Mouse (Mus musculus) midbrain, embryonic 12.5 days (tissue): ENCODE results near the gene Hoxb1. TPM values are rescaled to one million over a fixed set of nuclear protein-coding genes. Genes with fewer than 3 reads are reported as not detected.

ENCODE experiments used
- ATAC-seq: fragments of 200-750 bp; cut with Nextera tagmentation; 2 replicates; pipeline ENCODE4 v1.8.0; 2017; ENCODE audit warnings: low read depth, moderate TSS enrichment, moderate library complexity; ENCODE audit not compliant: low FRiP score
- H3K27ac ChIP-seq: fragments of 300-500 bp; sonication (generic); replicated peaks from 2 replicates; pipeline ENCODE4 v1.5.1; 2016; ENCODE audit warnings: mild to moderate bottlenecking
- H3K27me3 ChIP-seq: fragments of 300-500 bp; sonication (generic); 2 replicates; pipeline ENCODE4 v1.6.1; 2016; ENCODE audit warnings: mild to moderate bottlenecking
- H3K36me3 ChIP-seq: fragments of 300-500 bp; sonication (generic); 2 replicates; pipeline ENCODE4 v1.6.1; 2016
- H3K4me1 ChIP-seq: fragments of 300-500 bp; sonication (generic); 2 replicates; pipeline ENCODE4 v1.6.1; 2016
- H3K4me2 ChIP-seq: fragments of 300-500 bp; sonication (generic); replicated peaks from 2 replicates; pipeline ENCODE4 v1.6.1; 2016; ENCODE audit warnings: mild to moderate bottlenecking, moderate library complexity
- H3K4me3 ChIP-seq: fragments of 300-500 bp; sonication (generic); 2 replicates; pipeline ENCODE4 v1.5.1; 2016; ENCODE audit warnings: mild to moderate bottlenecking
- H3K9ac ChIP-seq: fragments of 300-500 bp; sonication (generic); replicated peaks from 2 replicates; pipeline ENCODE4 v1.6.1; 2016; ENCODE audit warnings: mild to moderate bottlenecking, moderate library complexity
- H3K9me3 ChIP-seq: fragments of 300-500 bp; sonication (generic); 2 replicates; pipeline ENCODE4 v1.6.1; 2016; ENCODE audit warnings: mild to moderate bottlenecking
- WGBS: fragments of 180-500 bp; shearing (Covaris S2); methylation state at CpG from one replicate; pipeline ENCODE4 v1.1.7; 2016; 5-methylcytosine and 5-hydroxymethylcytosine counted together
- polyA plus RNA-seq: library from polyadenylated mRNA; unstranded; fragments of >200 nt; fragmentation: Nextera tagmentation; extraction: Ambion mirVana; gene quantifications from 2 replicates; pipeline ENCODE4 v1.2.1, GENCODE M21; 2016

The Hoxb1 gene
- polyA plus RNA-seq, 1 experiment from 2014 or later, result not detected

DNA sequence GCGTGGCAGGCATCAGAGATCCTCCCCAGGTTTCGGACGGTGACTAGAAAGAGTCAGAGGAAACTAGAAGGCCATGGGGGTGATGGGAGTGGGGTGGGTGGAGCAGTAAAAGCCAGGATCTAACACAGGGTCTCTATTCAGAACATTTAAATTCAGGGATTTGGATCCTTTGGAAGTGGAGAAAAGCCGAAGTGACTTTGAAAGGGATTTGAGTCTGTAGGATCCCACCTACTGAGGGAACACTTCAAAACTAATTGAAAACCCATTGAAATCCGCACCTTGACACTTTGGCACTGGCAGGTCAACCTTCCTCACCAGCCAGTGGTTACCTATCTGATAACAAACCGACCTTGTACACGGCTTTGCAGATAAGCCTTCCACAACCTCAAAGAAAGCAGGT lies 9.3 kb downstream of the Hoxb1 start:
- no peak overlapping the region for H3K9ac ChIP-seq
- WGBS, result 2% methylated on average over 7 of the region's 7 CpGs
- no peaks in the 10 kb centered on the region for H3K36me3 ChIP-seq
- H3K27me3 ChIP-seq, result peaks cover 86% of the 10 kb centered on the region
- no peaks in the 10 kb centered on the region for H3K9me3 ChIP-seq
- ATAC-seq, result no peak
- H3K4me3 ChIP-seq, result no peak overlapping the region
- no peaks in the 10 kb centered on the region for H3K4me1 ChIP-seq
- H3K27ac ChIP-seq, result no peak overlapping the region
- no peak overlapping the region for H3K4me2 ChIP-seq

DNA sequence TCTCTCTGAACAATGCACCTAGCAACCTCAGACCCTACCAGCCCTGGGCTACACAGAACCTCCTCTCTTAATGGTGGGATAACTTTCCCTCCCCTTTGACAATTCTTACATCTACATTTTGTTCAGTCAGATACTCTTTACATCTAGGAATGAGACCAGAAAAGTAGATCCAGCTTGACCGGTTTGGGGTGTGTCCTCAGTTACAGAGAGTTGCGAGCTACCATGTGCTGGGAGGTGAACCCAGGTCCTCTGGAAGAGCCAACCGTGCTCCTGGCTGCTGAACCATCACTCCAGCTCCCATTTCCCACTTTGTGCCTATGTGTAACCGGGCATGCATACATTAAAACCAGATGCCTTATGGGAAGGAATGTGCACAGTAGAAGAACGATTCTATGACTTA lies 17.8 kb downstream of the Hoxb1 start:
- 85% methylated on average over 5 of the region's 5 CpGs for WGBS
- no peaks in the 10 kb centered on the region for H3K4me1 ChIP-seq
- H3K4me3 ChIP-seq, result no peak overlapping the region
- H3K27me3 ChIP-seq, result peaks cover 34% of the 10 kb centered on the region
- H3K36me3 ChIP-seq, result no peaks in the 10 kb centered on the region
- no peak overlapping the region for H3K4me2 ChIP-seq
- H3K27ac ChIP-seq, result no peak overlapping the region
- no peak for ATAC-seq
- no peaks in the 10 kb centered on the region for H3K9me3 ChIP-seq
- no peak overlapping the region for H3K9ac ChIP-seq

DNA sequence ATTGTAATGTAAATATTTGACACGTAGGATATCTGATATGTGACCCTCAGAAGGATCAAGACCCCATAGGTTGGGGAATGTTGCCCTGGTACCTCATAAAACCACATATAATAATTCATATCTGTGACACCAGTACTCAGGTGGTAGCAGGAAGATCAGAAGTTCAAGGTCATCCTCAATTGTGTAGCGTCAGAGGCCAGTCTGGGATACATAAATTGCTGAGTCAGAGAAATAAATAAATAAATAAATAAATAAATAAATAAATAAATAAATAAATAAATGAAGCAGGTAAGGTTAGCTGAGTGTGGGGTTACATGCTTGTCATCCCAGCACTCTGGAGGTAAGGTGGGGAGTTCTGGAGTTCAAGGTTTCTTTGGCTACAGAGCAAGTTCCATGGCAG lies 22.1 kb downstream of the Hoxb1 start:
- H3K9ac ChIP-seq, result no peak overlapping the region
- no peaks in the 10 kb centered on the region for H3K36me3 ChIP-seq
- no peak overlapping the region for H3K4me2 ChIP-seq
- peaks cover 9% of the 10 kb centered on the region for H3K27me3 ChIP-seq
- no peaks in the 10 kb centered on the region for H3K4me1 ChIP-seq
- ATAC-seq, result no peak
- no peaks in the 10 kb centered on the region for H3K9me3 ChIP-seq
- no peak overlapping the region for H3K4me3 ChIP-seq
- no peak overlapping the region for H3K27ac ChIP-seq
- WGBS, result 89% methylated on average over 2 of the region's 2 CpGs

DNA sequence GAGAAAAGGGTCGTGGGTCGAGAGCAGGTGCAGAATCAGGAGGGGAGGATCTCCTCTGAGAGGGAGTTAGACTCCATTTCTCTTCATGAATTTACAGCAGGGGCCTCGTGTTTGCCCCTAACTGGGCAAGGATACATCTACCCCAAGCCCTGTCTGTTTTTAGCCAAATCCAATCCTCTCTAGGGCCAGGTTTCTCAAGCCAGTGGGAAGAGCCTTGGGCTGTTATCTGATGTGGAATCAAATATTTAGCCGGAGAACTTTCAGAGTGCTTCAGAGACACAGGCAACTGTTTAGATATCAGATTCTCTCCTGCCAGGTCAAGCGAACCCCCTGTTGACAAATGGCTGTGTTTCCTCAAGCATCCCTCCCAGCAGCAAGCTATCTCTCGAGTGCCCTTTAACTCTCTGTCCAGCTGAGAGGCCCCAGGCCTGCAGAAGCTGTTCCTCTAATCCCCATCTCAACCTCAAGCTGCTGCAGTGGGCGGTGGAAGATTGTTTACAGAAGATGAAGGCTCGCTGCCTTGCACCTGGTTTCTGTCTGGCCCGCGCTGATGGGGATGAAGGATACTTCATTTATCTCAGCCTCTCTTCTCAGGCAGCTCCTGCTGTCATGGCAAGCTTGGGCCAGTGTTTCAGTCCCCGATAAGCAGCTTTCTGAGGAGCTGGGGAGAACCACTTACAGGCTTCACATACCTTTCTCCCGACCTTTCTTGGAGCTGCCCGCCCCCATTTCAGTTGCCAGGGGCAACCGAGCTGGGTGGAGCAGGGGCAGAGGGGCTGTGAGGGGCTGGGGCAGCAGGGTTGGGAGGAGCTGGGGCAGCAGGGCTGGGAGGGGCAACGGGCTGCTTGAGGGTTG lies 31.4 kb downstream of the Hoxb1 start:
- ATAC-seq, result no peak
- H3K27me3 ChIP-seq, result peaks cover 22% of the 10 kb centered on the region
- H3K9ac ChIP-seq, result no peak overlapping the region
- H3K4me3 ChIP-seq, result no peak overlapping the region
- WGBS, result 9% methylated on average over 15 of the region's 15 CpGs
- H3K36me3 ChIP-seq, result no peaks in the 10 kb centered on the region
- H3K4me1 ChIP-seq, result peaks cover 5% of the 10 kb centered on the region
- no peak overlapping the region for H3K4me2 ChIP-seq
- no peaks in the 10 kb centered on the region for H3K9me3 ChIP-seq
- H3K27ac ChIP-seq, result no peak overlapping the region

DNA sequence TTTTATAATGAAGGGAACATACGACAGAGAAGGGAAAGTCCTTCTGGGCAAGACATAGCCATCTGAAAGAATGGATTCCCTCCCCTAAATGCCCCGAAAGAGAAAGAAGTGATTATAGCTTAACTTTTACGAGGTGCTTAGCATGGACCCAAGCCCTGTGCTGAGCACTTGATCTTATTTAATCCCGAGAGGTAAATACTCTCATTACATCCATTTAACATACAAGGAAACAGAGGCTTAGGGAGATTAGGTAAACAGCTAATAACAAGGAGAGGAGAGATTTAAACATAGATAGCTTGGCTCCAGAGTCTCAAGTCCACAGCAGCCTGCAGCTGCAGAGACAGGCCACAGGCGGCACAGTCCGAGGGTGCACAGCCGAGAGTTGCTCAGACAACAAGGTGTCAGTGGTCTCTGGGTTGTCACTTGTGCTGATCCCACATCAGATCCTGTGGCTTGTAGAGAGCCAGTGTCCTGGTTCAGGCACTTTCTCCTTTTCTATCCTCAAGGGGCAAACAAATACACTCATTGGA lies 32.3 kb downstream of the Hoxb1 start:
- Histone ChIP-seq H3K36me3 (no peaks in the 10 kb centered on the region), H3K4me2 (no peak overlapping the region), H3K9me3 (no peaks in the 10 kb centered on the region), H3K27me3 (peaks cover 28% of the 10 kb centered on the region), H3K4me3 (no peak overlapping the region), H3K4me1 (peaks cover 5% of the 10 kb centered on the region), H3K27ac (no peak overlapping the region), H3K9ac (no peak overlapping the region)
- ATAC-seq, result no peak
- 17% methylated on average over 7 of the region's 7 CpGs for WGBS

DNA sequence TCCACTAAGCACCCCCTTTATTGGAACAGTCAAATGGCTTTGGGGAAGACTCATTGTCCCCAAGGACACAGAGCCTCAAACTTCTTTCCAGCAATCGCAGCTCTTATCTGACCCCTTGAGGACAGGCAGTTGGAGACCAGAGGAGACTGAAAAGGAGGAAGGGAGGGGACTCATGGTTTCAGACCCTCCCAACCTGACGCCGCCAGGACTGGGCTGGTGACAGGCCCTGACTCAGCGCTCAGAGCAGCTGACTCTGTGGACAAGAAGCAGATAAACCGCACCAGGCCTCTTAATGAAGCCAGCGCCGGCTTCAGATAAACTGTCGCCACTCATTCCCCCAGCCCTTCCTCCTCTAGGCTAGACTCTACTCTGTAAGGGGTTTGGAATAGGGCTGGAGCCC lies 34.4 kb downstream of the Hoxb1 start:
- Histone ChIP-seq H3K27ac (no peak overlapping the region), H3K4me3 (no peak overlapping the region), H3K9me3 (no peaks in the 10 kb centered on the region), H3K27me3 (peaks cover 38% of the 10 kb centered on the region), H3K4me2 (no peak overlapping the region), H3K4me1 (peaks cover 5% of the 10 kb centered on the region), H3K36me3 (no peaks in the 10 kb centered on the region), H3K9ac (no peak overlapping the region)
- no peak for ATAC-seq
- 28% methylated on average over 8 of the region's 8 CpGs for WGBS

DNA sequence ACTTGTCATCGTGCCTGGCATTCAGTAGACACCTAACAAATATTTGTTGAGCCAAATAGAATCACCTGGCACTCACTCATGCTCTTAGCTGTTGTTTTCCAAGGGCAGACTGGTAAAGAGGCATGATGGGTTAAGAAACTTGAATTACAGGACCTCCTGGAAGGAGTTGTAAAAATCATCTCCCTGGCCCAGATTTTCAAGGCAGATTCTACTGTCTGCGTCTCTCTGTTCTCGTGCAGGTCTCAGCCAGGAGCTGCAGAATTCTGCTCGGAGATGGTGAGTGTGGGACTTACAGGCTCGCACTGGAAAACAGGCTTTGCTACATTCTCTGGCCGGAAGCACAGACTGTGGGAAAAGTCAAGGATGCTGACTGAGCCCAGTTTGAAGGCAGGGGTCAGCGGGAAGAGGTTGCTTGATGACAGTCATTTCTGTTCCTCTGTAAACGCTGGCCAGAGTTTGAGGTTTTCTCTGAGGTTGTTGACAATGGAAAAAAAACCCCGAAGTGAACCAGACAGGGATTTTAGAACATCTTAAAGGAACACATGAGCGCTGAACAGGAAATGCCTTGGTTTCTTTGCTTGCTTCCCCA lies 38.6 kb downstream of the Hoxb1 start:
- H3K4me3 ChIP-seq, result no peak overlapping the region
- peaks cover 65% of the 10 kb centered on the region for H3K27me3 ChIP-seq

DNA sequence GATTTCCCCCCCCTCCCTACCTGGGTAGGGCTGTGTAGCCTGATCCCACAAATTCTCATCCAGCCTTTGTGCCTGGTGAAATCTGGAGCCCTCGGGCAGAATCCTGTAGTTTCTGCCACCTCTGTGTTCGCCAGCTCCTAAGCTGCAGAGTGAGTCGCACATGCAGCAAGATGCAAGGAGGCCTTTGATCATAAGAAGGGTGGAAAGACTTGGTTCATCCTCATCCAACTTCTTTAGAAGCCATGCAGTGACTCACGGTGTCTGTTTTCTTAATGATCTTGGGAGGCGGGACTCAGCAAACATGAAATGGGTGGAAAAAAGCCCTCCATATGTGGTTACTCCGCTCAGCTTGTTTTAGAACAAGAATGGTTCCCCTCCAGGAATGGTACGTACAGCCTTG lies 39.3 kb downstream of the Hoxb1 start:
- Histone ChIP-seq H3K4me2 (no peak overlapping the region), H3K4me3 (no peak overlapping the region), H3K27ac (no peak overlapping the region), H3K27me3 (peaks cover 60% of the 10 kb centered on the region), H3K36me3 (no peaks in the 10 kb centered on the region), H3K9me3 (no peaks in the 10 kb centered on the region), H3K9ac (no peak overlapping the region), H3K4me1 (peaks cover 9% of the 10 kb centered on the region)
- ATAC-seq, result no peak
- WGBS, result 80% methylated on average over 7 of the region's 7 CpGs

More for the DNA sequence above, 38.6 kb downstream of the Hoxb1 start:
- H3K9me3 ChIP-seq, result no peaks in the 10 kb centered on the region
- WGBS, result 64% methylated on average over 10 of the region's 10 CpGs
- H3K4me1 ChIP-seq, result peaks cover 9% of the 10 kb centered on the region
- no peak overlapping the region for H3K4me2 ChIP-seq
- H3K36me3 ChIP-seq, result no peaks in the 10 kb centered on the region
- ATAC-seq, result no peak
- H3K27ac ChIP-seq, result no peak overlapping the region
- no peak overlapping the region for H3K9ac ChIP-seq

DNA sequence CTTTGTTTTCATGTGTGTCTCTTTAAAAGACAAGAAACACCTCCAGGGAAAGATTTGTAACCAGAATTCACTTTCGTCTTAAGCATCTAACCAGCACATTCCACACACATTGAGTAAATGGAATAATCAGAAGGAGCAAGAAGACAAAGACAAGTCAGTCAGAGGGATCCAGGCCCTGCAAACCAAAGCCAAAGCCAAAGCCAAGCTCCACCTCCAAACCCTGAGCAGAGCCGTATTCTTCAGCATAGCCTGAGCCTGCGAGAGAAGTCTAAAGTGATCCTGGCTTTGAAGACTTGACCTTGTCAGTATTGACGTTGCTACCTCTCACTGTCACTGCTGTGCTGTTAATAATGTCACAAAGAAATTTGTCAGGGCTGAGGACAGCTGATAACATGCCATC lies 40.0 kb downstream of the Hoxb1 start:
- Histone ChIP-seq H3K27me3 (peaks cover 63% of the 10 kb centered on the region), H3K9ac (no peak overlapping the region), H3K9me3 (no peaks in the 10 kb centered on the region), H3K36me3 (no peaks in the 10 kb centered on the region), H3K4me3 (no peak overlapping the region), H3K4me1 (peaks cover 9% of the 10 kb centered on the region), H3K4me2 (no peak overlapping the region), H3K27ac (no peak overlapping the region)
- 68% methylated on average over 4 of the region's 4 CpGs for WGBS
- ATAC-seq, result no peak

DNA sequence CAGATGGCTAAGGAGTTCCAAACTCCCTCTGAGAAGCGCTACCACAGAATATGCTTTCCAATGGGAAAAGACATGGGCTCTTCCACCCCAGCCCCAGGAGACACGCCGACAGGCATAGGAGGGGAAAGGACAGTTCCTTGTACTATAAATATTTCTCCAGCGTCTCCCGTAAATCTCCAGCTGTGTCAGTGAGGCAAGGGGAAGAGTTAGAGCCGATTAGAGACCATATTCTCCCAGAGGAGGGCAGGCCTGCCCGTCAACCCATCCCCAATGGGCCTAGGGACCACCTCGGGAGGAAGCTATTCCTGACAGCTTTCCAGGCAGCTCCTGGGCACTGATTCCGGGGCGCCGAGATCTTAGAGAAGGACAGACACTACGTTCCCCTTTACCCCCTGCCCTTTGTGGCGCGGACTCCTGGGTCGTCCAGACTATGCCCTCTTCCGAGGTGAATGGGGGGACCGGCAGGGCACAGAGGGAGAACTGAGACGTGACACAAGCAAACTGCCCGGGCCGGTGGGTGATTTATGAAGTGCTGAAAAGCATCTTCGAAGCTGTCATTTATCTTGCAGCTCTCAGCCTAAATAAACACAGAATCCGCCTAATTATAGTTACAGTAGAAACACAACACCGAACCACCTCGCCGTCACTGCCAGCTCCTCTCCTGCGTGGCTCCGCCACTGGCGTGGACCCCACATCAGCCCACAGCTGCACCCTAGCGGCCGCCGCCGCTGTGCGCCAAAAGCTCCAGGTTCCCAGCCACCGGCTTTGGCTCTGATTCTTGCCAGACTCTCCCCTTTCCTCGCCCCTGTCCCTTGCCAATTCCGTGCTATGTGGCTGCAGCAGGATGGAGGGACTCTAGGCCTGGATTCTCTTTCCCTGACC lies 41.9 kb downstream of the Hoxb1 start:
- H3K4me3 ChIP-seq, result peak overlapping the region; percentile 24
- no peaks in the 10 kb centered on the region for H3K9me3 ChIP-seq
- H3K27ac ChIP-seq, result no peak overlapping the region
- peak; percentile 16; the same call in 1 of the 2 replicates for ATAC-seq
- no peaks in the 10 kb centered on the region for H3K36me3 ChIP-seq
- peaks cover 55% of the 10 kb centered on the region for H3K27me3 ChIP-seq
- H3K4me1 ChIP-seq, result peaks cover 9% of the 10 kb centered on the region
- peak overlapping the region; percentile 49 for H3K4me2 ChIP-seq
- WGBS, result 10% methylated on average over 36 of the region's 36 CpGs
- no peak overlapping the region for H3K9ac ChIP-seq

DNA sequence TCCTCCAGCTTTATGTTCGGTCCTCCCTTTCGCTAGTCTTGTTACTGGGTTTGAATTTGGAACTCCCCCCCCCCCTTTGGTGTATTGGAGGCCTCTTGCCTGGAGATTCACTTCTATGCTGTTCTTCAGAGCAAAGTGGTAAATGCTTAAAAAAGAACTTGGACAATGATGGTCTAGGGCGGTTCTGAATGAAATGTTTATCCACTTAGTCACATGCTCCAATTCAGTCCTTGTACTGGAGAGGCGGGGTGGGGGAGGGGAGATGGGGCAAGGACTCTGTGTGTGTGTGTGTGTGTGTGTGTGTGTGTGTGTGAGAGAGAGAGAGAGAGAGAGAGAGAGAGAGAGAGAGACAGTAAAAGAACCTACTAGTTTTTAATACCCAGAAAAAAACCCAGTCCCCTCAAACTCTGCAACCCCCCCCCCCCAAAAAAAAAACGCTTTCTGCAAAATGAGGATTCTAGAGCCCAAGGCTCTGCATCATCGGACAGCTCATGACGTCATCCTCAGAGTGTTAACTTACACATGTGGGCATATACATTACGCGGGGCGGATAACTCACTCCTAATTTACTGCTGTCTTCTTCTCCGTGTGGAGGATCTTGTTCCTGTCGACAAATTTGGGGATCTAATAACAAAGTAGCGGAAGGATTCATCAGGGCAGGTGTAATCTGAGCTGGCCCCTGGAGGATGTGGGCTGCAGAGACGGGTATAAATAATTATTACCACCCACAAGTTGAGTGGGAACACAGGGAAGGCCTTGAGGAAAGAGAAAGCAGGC lies 42.9 kb downstream of the Hoxb1 start:
- peak overlapping the region; percentile 49; the same call in 1 of the 2 replicates for H3K4me2 ChIP-seq
- H3K4me1 ChIP-seq, result peaks cover 9% of the 10 kb centered on the region
- no peak overlapping the region for H3K9ac ChIP-seq
- peaks cover 51% of the 10 kb centered on the region for H3K27me3 ChIP-seq
- ATAC-seq, result no peak
- WGBS, result 64% methylated on average over 14 of the region's 14 CpGs
- H3K36me3 ChIP-seq, result no peaks in the 10 kb centered on the region
- no peak overlapping the region for H3K4me3 ChIP-seq
- no peak overlapping the region for H3K27ac ChIP-seq
- H3K9me3 ChIP-seq, result no peaks in the 10 kb centered on the region
